Mouse (Mus musculus): ENCODE measurements around the gene Krt88.

Krt88 gene

DNA sequence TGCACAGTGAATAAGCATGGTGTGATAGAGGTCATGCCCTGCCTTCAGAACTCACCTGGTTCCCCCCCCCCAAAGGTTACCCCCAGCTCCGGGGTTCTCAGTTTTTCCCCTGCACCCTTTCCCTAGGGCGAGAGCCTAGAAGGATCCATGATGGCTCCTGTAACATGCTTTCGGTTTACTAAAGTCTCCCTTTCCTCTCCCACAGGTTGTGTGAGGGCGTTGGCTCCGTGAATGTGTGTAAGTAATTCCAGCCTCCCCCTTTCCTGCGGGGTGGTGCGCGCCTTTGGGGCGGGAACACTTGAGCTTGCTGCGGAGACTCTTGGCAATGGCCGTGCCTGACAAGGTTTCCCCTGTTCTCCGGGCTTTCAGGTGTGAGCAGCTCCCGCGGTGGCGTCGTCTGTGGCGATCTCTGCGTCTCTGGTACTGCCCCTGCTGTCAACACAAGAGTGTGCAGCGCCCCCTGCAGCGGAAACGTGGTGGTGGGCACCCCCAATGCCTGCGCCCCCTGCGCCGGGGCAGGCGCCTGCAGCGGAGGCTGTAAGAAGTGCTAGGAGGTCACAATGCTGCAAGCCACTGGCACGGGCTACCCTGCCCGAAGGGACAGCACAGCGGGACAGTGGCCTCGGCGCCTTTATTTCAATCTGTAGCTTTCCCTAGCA is 31.6 kb downstream of the Krt88 start:
- no peak for DNase-seq (ENCODE audit: low spot score)

DNA sequence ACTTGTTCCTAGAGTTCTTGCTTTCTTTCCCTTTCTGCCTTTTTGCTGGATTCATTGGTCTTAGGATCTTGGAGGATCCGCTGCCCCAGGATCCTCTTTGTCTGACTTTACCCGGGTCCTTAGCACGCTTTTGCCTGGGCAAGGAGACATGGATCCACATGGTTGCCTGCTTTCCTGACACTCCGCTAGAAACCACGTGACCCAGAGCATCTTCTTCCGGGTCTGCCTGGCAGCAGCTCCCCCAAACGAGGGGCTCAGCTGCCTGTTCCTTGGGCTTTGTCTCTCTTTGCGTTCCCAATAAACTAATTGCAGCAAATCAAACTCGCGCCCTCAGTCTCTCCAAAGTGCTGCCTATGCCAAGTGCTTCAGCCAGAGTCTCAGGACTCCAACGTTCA is 32.1 kb downstream of the Krt88 start:
- DNase-seq (ENCODE audit: low spot score), result no peak

- no peak for DNase-seq (ENCODE audit: low spot score)
Measured at GRCm38 (mm10) chr15:101482056-101482455, 34.5 kb downstream of the Krt88 start.

DNA sequence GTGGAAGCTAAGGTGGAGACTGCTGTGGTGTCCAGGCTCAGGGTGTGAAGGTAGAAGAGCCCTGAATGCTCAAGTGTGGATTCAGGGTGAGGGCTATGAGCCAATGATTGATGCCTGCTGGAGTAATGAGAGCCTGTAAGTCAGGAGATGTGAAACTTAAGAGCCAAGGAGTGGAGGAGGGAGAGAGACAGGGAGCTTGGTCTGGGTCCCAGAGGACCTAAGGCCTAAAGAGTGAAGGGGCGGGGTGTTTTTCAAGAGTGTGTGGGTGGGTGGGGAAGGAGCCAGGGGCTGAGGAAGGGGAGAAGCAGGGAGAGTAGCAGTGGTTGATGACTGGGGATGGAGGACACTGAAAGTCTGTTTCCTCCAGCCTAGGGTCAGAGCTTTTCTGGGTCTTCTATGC is 36.1 kb downstream of the Krt88 start:
- DNase-seq (ENCODE audit: low spot score), result no peak

GRCm38 (mm10) chr15:101484939-101485338 is 37.4 kb downstream of the Krt88 start:
- peak; percentile 15 for DNase-seq (ENCODE audit: low spot score)

- no peak for DNase-seq (ENCODE audit: low spot score)
Measured at GRCm38 (mm10) chr15:101485911-101486635, 38.5 kb downstream of the Krt88 start.

DNA sequence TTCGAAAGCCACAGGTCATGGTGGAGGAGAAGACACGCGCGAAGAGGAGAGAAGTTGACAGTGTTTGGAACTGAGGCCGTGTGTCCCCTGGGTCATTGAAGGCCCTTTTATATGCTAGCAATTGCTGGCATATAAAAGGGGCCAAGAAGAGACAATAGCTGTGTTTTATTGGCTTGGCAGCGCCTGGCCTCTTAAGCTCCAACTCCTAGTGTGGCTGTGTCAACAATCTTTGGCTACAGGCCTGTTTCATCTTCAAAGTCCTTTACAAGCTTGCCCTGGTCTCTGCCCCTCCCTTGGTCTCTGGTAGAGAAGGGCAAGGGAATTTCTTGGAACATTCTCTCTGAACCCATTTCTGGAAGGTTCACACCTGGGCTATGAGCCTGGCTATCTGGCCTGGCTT is 43.9 kb downstream of the Krt88 start, which contains the start of gene Krt83:
Gene Krt83 (minus strand): TSS at position 82 of the 400 bp plus-strand sequence.
- DNase-seq (ENCODE audit: low spot score), result no peak

GRCm38 (mm10) chr15:101492718-101493117 is 45.2 kb downstream of the Krt88 start:
- no peak for DNase-seq (ENCODE audit: low spot score)

GRCm38 (mm10) chr15:101493713-101494112 is 46.2 kb downstream of the Krt88 start:
- no peak for DNase-seq (ENCODE audit: low spot score)

DNA sequence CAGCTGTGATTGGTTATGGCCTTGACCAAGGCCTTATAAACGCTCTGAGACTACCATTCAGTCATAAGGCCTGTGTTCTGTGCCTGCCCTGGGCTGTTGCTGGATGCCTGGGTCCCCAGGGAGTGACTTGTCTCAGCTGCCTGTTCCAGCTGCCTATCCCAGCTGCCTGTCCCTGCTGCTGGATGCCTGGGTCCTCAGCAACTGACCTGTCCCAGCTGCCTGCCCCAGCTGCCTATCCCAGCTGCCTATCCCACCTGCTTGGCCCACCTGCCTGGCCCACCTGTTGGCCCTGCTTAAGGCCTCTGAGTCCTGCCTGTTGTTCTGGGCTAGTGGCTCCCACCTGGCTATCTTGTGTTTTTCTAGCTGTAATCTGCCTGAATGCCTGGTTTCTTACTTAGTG is 46.7 kb downstream of the Krt88 start:
- no peak for DNase-seq (ENCODE audit: low spot score)

DNA sequence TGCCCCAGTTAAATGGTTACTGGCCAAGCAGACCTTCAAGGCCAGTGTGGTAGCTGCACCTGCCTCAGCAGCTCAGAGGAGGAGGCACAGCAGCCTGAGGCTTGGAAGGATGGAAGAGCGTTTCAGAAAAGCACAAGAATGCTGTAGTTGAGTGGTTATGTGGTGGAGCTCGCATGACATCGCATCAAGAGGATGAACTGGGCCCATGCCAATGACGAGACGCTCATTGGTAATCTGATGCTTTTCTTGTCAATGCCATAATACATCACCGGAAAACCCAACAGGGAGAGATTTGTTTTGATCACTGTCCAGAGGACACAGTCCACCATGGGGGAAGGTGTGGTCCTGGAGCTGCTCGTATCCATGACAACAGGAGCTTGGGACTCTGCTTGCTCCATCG is 47.7 kb downstream of the Krt88 start:
- DNase-seq (ENCODE audit: low spot score), result no peak

DNA sequence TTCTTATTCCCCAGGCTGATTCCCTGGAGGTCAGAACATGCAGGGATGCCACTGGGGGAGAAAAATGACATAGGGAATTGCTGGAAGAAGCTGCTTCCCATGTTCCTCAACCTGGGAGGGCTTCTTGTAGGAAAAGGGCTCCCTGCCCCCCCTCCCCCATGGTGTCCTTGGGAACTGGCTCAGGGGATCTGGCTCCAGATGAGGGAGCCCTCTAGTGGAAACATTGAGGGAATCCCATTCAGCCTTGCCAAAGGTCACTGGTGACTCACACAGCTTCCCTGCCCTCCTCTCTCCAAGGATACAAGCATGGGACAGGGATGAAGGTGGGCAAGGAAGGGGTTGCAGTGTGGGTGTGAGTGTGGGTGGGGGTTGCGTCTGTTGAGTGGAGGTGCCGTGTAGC is 49.6 kb downstream of the Krt88 start:
- peak; percentile 78 for DNase-seq (ENCODE audit: low spot score)
